8 mouse cellular contexts compared by ENCODE assay signal in genomic region chr8:47690674-47691078, GRCm38 (mm10). TPM values are rescaled to one million over a fixed set of nuclear protein-coding genes. Genes with fewer than 3 reads are reported as not detected.
DNase-seq lines count a peak whose midpoint lies in the region; ATAC-seq lines count a peak whose summit lies in the region.

No protein-coding gene starts in this region.

- no peak for ATAC-seq in embryonic facial prominence, embryonic 11.5 days (replicated peaks; ENCODE audit: insufficient number of reproducible peaks, low FRiP score, low TSS enrichment, low read depth)
- no peak for ATAC-seq in limb, embryonic 15.5 days (ENCODE audit: insufficient number of reproducible peaks, low FRiP score, low TSS enrichment, low read depth)
- ATAC-seq in midbrain, embryonic 15.5 days (replicated peaks) = no peak

- no peaks in the 10 kb centered on the region for H3K9me3 ChIP-seq in embryonic facial prominence, embryonic 11.5 days (replicated peaks; ENCODE audit: control insufficient read depth, low read length)
- H3K9me3 ChIP-seq in limb, embryonic 15.5 days = no peaks in the 10 kb centered on the region
- no peaks in the 10 kb centered on the region for H3K9me3 ChIP-seq in midbrain, embryonic 15.5 days

- H3K27ac ChIP-seq in embryonic facial prominence, embryonic 11.5 days (replicated peaks; ENCODE audit: low read depth, low read length) = no peak overlapping the region
- H3K27ac ChIP-seq in limb, embryonic 15.5 days = no peak overlapping the region
- H3K27ac ChIP-seq in midbrain, embryonic 15.5 days = no peak overlapping the region

- H3K27me3 ChIP-seq in embryonic facial prominence, embryonic 11.5 days (ENCODE audit: control insufficient read depth, insufficient read depth, low read length) = peaks cover 2% of the 10 kb centered on the region; the same call in 1 of the 2 replicates
- no peaks in the 10 kb centered on the region for H3K27me3 ChIP-seq in limb, embryonic 15.5 days
- no peaks in the 10 kb centered on the region for H3K27me3 ChIP-seq in midbrain, embryonic 15.5 days (replicated peaks)

- no peaks in the 10 kb centered on the region for H3K4me1 ChIP-seq in embryonic facial prominence, embryonic 11.5 days (ENCODE audit: control insufficient read depth, insufficient read depth, low read length)
- H3K4me1 ChIP-seq in limb, embryonic 15.5 days = 0 out of 2 replicates have a peak, but pooled peaks cover 4% of the 10 kb centered on the region
- peaks cover 6% of the 10 kb centered on the region for H3K4me1 ChIP-seq in midbrain, embryonic 15.5 days

- WGBS in embryonic facial prominence, embryonic 11.5 days = 3% methylated on average over 16 of the region's 16 CpGs
- WGBS in limb, embryonic 15.5 days = 9% methylated on average over 16 of the region's 16 CpGs
- under 1% methylated on average over 16 of the region's 16 CpGs for WGBS in midbrain, embryonic 15.5 days

- H3K36me3 ChIP-seq in embryonic facial prominence, embryonic 11.5 days (replicated peaks; ENCODE audit: control insufficient read depth, insufficient read depth, low read depth, low read length) = no peaks in the 10 kb centered on the region
- H3K36me3 ChIP-seq in limb, embryonic 15.5 days = no peaks in the 10 kb centered on the region
- no peaks in the 10 kb centered on the region for H3K36me3 ChIP-seq in midbrain, embryonic 15.5 days (replicated peaks)

- peak overlapping the region; percentile 13 for H3K9ac ChIP-seq in embryonic facial prominence, embryonic 11.5 days (replicated peaks; ENCODE audit: low read length)
- no peak overlapping the region for H3K9ac ChIP-seq in limb, embryonic 15.5 days
- no peak overlapping the region for H3K9ac ChIP-seq in midbrain, embryonic 15.5 days

- H3K4me2 ChIP-seq in embryonic facial prominence, embryonic 11.5 days (ENCODE audit: low read depth, low read length) = peak overlapping the region; percentile 5; the same call in 1 of the 2 replicates
- H3K4me2 ChIP-seq in limb, embryonic 15.5 days = peak overlapping the region; percentile 41
- H3K4me2 ChIP-seq in midbrain, embryonic 15.5 days = peak overlapping the region; percentile 43

- peak; percentile 42 for DNase-seq in ES-CJ7 (ENCODE audit: low read depth, low spot score)
- DNase-seq in embryonic facial prominence, embryonic 11.5 days (ENCODE audit: low spot score) = peak; percentile 33
- DNase-seq in heart, postnatal 36 days = peak; percentile 29 to 52
- DNase-seq in thymus, postnatal 10 days (ENCODE audit: low spot score in 2 of 2) = no peak
- no peak for DNase-seq in spleen, postnatal 4 days (ENCODE audit: low spot score in 2 of 2)
- no peak for DNase-seq in frontal cortex, postnatal 36 days (ENCODE audit: low spot score in 2 of 2)

- H3K4me3 ChIP-seq in embryonic facial prominence, embryonic 11.5 days (ENCODE audit: low read depth, low read length) = peak overlapping the region; percentile 12; the same call in 1 of the 2 replicates
- peak overlapping the region; percentile 24 for H3K4me3 ChIP-seq in limb, embryonic 15.5 days
- H3K4me3 ChIP-seq in midbrain, embryonic 15.5 days = peak overlapping the region; percentile 16

- intact Hi-C loops in heart, postnatal 36 days (cut with DNase I) = loop anchor here (2.0 kb wide), 1 partner anchor 14 kb away; no protein-coding TSS in a partner anchor

RNA-seq across cellular contexts. Expression of gene Ing2, which starts 15.3 kb away (rescaled TPM):
- 14.3 and 14.4 TPM in 2 replicates for polyA plus RNA-seq in embryonic facial prominence, embryonic 11.5 days (2014; fragmentation: Nextera tagmentation; extraction: Ambion mirVana)
- total RNA-seq in heart, postnatal 36 days (2021) = 1 to 10 TPM; 6.5 to 6.8 TPM
- polyA plus RNA-seq in limb, embryonic 15.5 days (2015; fragmentation: Nextera tagmentation; extraction: Ambion mirVana) = 8.5 and 10.1 TPM in 2 replicates
- 6.1 and 6.2 TPM in 2 replicates for polyA plus RNA-seq in midbrain, embryonic 15.5 days (2015; fragmentation: Nextera tagmentation; extraction: Ambion mirVana)

RNA-seq across cellular contexts. Expression of gene Cdkn2aip, which starts 23.1 kb away (rescaled TPM):
- 38.2 and 38.6 TPM in 2 replicates for polyA plus RNA-seq in embryonic facial prominence, embryonic 11.5 days (2014; fragmentation: Nextera tagmentation; extraction: Ambion mirVana)
- total RNA-seq in heart, postnatal 36 days (2021) = 1 to 10 TPM; 9.8 TPM
- polyA plus RNA-seq in limb, embryonic 15.5 days (2015; fragmentation: Nextera tagmentation; extraction: Ambion mirVana) = 21.3 and 22.2 TPM in 2 replicates
- 35.1 and 35.8 TPM in 2 replicates for polyA plus RNA-seq in midbrain, embryonic 15.5 days (2015; fragmentation: Nextera tagmentation; extraction: Ambion mirVana)

Comparison
In these comparisons a context has a peak if more than half of its experiments do, and no peak if none do; other contexts are left out.
1. DNase-seq: peak in ES-CJ7 (single experiment), embryonic facial prominence, embryonic 11.5 days (single experiment) and heart, postnatal 36 days (2 of 2); none in thymus, postnatal 10 days (0 of 2), spleen, postnatal 4 days (0 of 2) and frontal cortex, postnatal 36 days (0 of 2).
2. Peak in every context shown above with its lines, with median percentiles within 50 percentile points of each other: H3K4me2 ChIP-seq and H3K4me3 ChIP-seq.